Comparison of ENCODE assay signal across 1 mouse cellular context in the genomic region with DNA sequence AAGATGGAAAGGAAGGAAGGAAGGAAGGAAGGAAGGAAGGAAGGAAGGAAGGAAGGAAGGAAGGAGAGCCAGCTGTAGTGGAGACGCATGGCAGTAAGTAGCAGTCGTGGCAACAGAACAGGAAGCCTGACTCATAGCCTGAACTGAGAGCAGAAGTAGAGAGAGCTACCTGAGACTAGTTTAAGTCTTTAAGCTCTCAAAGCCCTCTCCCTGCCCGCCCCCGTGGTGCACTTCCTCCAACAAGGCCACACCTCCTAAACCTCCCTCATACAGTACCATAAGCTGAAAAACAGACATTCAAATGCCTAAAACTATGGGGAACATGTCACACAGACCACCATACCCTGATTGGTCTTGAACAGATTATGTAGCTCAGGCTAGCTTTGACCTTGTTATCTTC.
TF ChIP-seq lines count a peak whose summit lies in the region.

No protein-coding gene starts in this region.

TF ChIP-seq in CH12.LX, 34 proteins besides CTCF, POLR2A, EP300 and RAD21 (continued from another document):
- TF ChIP-seq E2F4 (IDR thresholded peaks at IDR 0.05; ENCODE audit: insufficient replicate concordance, low read depth, low read length) (no peak), SIN3A (IDR thresholded peaks at IDR 0.05; ENCODE audit: low read length) (no peak), MYC (IDR thresholded peaks at IDR 0.05; ENCODE audit: low read depth, low read length) (no peak), CHD2 (IDR thresholded peaks at IDR 0.05; ENCODE audit: low read length) (no peak), TCF12 (IDR thresholded peaks at IDR 0.05; ENCODE audit: low read depth, low read length) (no peak), ZMIZ1 (IDR thresholded peaks at IDR 0.05; ENCODE audit: low read depth, low read length) (no peak)
